Mouse (Mus musculus) liver, embryonic 14.5 days (tissue): ENCODE measurements around the gene Sars2.

ENCODE experiments used
- CTCF ChIP-seq: IDR thresholded peaks from 2 replicates; pipeline ENCODE4 v1.5.1; 2016; ENCODE audit warnings: antibody characterized with exemption, low read depth, control low read depth
- EP300 ChIP-seq: IDR thresholded peaks from 2 replicates; pipeline ENCODE4 v1.6.1; 2016; ENCODE audit warnings: antibody characterized with exemption, low read depth

DNA sequence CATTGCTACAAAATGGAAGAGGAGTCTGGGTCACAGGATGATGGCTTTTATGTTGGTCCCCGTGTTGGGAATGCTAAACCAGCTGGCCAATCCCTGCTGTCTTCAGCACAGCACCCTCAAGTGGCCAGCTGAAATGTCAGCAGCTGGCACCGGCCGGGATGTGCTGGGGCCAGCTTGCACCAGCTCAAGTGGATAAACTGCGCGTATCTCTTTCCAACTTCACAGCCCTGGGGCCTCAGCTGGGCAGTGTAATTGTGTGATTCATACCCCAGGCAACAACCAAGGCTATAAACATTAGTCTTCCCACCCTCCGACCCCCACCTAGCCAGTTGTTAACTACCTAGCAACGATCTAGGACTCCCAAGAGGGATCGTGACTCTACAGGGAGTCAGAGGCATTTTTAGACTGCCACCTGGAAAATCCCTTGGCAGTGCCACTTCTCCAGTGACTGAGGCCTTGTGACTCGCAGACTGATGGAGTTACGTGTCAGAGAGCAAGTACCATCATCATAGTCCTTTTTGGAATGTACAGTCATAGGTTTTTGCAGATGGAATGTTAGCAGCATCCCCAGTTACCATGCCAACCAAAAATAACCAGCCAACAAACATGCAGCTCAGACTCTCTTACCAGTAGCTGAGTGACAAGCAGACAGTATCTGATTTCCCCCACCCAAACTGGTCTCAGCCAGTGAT is 14.0 kb upstream of the Sars2 start:
- TF ChIP-seq CTCF (peak; percentile 29), EP300 (no peak)
